Mouse (Mus musculus): ENCODE results near the gene Epb41l5. TPM values are rescaled to one million over a fixed set of nuclear protein-coding genes. Genes with fewer than 3 reads are reported as not detected.

The Epb41l5 gene
- 19.0 TPM for polyA plus RNA-seq (2014; fragmentation: Illumina TruSeq; extraction: RNeasy Lipid Tissue Mini Kit (QIAGEN cat#74804); ENCODE audit: low replicate concordance)

GRCm38 (mm10) chr1:119648205-119649111, at the start of gene Epb41l5:
Gene Epb41l5, minus strand, starts transcription at chr1:119649000.

GRCm38 (mm10) chr1:119525689-119526591, 122.9 kb downstream of the Epb41l5 start, which contains the start of gene Tmem185b:
Gene Tmem185b, plus strand, starts transcription at chr1:119526160.

GRCm38 (mm10) chr1:119504260-119505062, 144.3 kb downstream of the Epb41l5 start, which contains the start of gene Ralb:
Gene Ralb, minus strand, starts transcription at chr1:119504794.

Other genes starting within 250 kb of the Epb41l5 start
- gene Inhbb, start 226.8 kb downstream of the Epb41l5 start, polyA plus RNA-seq (2014; fragmentation: Illumina TruSeq; extraction: RNeasy Lipid Tissue Mini Kit (QIAGEN cat#74804); ENCODE audit: low replicate concordance), result 0.33 TPM
- gene Ralb, start 144.2 kb downstream of the Epb41l5 start, polyA plus RNA-seq (2014; fragmentation: Illumina TruSeq; extraction: RNeasy Lipid Tissue Mini Kit (QIAGEN cat#74804); ENCODE audit: low replicate concordance), result 7.4 TPM
- 18.2 TPM for gene Tmem185b, start 122.8 kb downstream of the Epb41l5 start, polyA plus RNA-seq (2014; fragmentation: Illumina TruSeq; extraction: RNeasy Lipid Tissue Mini Kit (QIAGEN cat#74804); ENCODE audit: low replicate concordance)
- 15.8 TPM for gene Ptpn4, start 188.6 kb upstream of the Epb41l5 start, polyA plus RNA-seq (2014; fragmentation: Illumina TruSeq; extraction: RNeasy Lipid Tissue Mini Kit (QIAGEN cat#74804); ENCODE audit: low replicate concordance)